Mouse (Mus musculus): ENCODE data around the gene Pi4kb.

DNA sequence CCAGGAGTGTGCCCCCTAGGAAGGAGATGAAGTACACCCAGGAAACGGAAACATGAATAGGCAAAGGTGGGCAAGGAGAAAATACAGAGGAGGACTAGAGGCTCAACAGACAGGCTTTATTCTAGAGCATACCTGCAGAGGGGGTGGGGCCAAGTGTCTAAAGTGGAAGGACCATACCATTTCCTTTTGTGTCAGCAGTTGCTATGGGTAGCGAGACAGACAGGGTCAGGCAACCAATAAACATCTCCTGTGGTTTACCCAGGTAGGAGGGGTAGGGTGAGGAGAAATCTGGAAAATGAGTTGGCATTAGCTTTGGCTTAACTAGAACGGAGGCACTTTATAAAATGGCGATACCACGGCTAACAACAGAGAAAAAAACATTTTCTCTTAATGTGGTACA lies 21.7 kb upstream of the Pi4kb start:
- no peak for TF ChIP-seq CTCF (IDR thresholded peaks at IDR 0.05; ENCODE audit: low read depth, low read length)
- no peak for TF ChIP-seq POLR2A (IDR thresholded peaks at IDR 0.05; ENCODE audit: insufficient read depth, low read length)

Data from ES-Bruce4 (cell line).